Mouse (Mus musculus): Measurements from ENCODE around the gene Iars2.

GRCm38 (mm10) chr1:185279288-185279687, 49.9 kb downstream of the Iars2 start:
- no peak for TF ChIP-seq CTCF (IDR thresholded peaks at IDR 0.05; ENCODE audit: insufficient read depth, low read length)
- no peak for TF ChIP-seq POLR2A (IDR thresholded peaks at IDR 0.05; ENCODE audit: borderline replicate concordance, extremely low read depth, low read depth, low read length)

Data from lung, adult 2 months (tissue).